Mouse (Mus musculus) ovary, postnatal 14 days (tissue): ENCODE measurements around the gene Sphk1.

Experiments
- DNase-seq: peaks from one replicate; pipeline ENCODE4 v3.0.0; 2022; ENCODE audit warnings: low spot score

Gene Sphk1

GRCm38 (mm10) chr11:116508689-116509088, 22.0 kb upstream of the Sphk1 start:
- DNase-seq = no peak

- DNase-seq = no peak
These were observed 19.3 kb upstream of the Sphk1 start for GRCm38 (mm10) chr11:116511301-116511868.

GRCm38 (mm10) chr11:116512154-116512553, 18.6 kb upstream of the Sphk1 start:
- DNase-seq = no peak

- DNase-seq = no peak
These were observed 17.7 kb upstream of the Sphk1 start for GRCm38 (mm10) chr11:116512987-116513386.

DNA sequence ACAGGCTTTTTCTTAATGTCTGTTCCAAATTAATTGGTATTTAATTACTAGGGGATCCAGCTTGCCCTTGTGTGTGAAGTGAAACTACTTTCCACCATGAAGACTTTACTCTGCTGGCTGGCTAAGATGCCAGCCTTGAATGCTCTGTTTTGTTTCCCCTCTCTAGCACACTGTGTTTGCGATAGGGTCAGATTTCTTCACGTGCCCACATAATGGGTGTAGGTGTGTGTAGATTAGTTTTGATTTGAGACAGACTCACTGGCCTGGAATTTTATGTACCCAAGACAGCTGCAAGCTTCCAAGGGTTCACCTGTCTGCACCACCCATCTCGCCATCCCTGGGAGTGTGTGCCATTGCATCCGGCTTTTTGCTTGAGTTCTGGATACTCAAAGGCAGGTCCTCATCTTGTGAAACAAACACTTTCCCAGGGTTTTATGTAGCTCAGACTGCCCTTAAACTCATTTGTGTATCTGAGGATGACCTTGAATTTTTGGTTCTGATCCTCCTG, 17.1 kb upstream of the Sphk1 start:
- DNase-seq = no peak

DNA sequence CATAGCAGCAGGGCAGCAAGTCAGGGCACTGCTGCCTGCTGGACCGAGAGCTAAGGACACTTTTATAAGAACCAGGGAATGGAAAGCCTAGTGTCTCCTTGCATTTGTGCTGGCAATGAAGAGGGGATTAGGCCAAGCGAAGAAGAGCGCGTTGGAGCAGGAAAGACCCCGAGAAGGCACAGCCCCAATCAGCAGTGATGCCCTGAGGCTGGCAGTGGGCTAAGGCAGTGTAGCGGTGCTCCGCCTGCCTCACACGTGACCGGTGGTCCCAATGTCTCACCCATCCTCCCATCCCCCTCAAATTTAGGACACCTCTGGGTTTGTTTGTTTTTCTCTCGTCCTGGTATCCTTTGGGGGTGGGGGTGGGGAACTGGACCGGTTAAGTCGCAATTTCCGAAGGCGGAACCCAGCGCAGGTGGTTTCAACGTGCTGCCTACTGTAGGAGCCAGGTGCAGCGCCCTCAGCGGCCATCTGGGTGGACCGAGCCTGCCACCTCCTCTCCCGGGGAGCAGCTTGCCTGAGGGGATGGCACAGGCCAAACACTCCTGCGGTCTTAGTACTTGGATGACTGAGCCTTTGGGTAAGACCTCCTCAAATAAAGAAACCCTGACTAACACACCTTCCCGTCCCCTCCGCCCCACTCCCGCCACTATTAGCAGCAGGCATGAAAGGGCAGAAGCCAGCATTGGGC, 15.2 kb upstream of the Sphk1 start:
- DNase-seq = no peak

GRCm38 (mm10) chr11:116518482-116518881, 12.2 kb upstream of the Sphk1 start:
- no peak for DNase-seq

- DNase-seq = no peak
These were observed 9.6 kb upstream of the Sphk1 start for GRCm38 (mm10) chr11:116521143-116521542.

- no peak for DNase-seq
These were observed 8.7 kb upstream of the Sphk1 start for GRCm38 (mm10) chr11:116522046-116522445.

- DNase-seq = no peak
These were observed 7.6 kb upstream of the Sphk1 start for GRCm38 (mm10) chr11:116522886-116523698.

GRCm38 (mm10) chr11:116523699-116524189, 7.0 kb upstream of the Sphk1 start:
- no peak for DNase-seq

- no peak for DNase-seq
These were observed 1.9 kb upstream of the Sphk1 start for GRCm38 (mm10) chr11:116528636-116529320.

- no peak for DNase-seq
These were observed 856 bp downstream of the Sphk1 start for GRCm38 (mm10) chr11:116531371-116532191.

- no peak for DNase-seq
These were observed 1.6 kb downstream of the Sphk1 start for GRCm38 (mm10) chr11:116532262-116532809.

- peak; percentile 65 for DNase-seq
These were observed 2.1 kb downstream of the Sphk1 start for GRCm38 (mm10) chr11:116532810-116533338.

DNA sequence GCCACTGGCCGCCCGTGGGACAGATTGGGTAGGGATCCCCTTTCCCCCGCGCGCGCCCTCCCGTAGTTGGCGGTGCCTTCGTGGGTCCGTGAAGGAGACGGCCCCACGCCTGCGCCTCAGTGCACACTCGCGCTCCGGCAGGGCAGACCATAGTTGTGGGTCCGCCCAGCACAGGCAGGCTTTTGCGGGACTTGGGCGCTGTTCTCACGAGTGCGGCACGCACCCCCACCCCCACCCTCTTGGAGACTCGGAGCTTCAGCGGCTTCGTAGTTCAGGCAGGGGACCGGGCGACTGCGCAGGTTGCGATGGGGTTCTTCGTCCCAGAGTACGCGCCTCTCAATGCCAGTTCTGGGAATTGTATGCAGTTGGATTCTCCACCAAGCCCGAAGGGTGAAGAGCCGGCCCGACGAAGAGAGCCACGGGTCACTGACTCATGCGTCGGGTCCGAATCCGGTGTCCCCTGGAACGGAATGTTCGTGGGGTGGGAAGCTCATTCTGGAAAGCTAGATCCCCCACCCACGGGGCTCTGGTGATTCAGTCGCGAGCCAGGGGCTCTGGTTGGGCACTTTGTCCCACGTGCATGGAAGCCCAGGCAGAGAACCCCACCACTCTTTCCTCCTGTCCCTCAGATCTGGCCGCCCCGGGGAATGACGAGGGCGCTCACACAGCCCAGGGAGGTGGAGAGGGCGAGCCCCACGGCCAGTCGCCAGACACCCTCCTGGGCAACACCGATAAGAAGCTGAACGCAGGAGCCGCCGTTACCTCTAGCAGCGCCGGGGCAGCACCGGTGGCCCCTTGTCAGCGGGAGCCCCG, 2.8 kb downstream of the Sphk1 start:
- peak; percentile 48 for DNase-seq

- peak; percentile 71 for DNase-seq
These were observed 3.6 kb downstream of the Sphk1 start for GRCm38 (mm10) chr11:116534154-116534865.

DNA sequence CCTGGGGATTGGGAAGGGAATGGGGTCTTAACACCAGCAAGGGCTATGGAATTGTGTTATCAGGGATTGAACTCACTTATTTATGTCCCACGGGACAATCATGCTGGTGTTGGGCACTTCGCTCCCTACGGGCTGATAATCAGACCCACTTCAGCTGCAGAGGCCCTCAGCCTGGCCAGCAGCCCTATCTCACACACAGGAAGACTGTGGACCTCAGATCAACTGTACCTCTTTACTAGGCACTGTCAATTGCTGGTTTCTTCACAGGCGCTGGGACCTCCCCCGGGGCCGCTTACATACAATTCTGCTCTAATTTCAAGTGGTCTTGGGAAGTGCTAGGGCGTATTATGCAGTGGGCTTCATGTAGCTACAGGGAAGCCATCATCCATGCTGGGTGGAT, 6.0 kb downstream of the Sphk1 start:
- DNase-seq = no peak

GRCm38 (mm10) chr11:116537388-116537787, 6.7 kb downstream of the Sphk1 start:
- DNase-seq = no peak
